Mouse (Mus musculus): ENCODE results near the gene B130006D01Rik. TPM values are rescaled to one million over a fixed set of nuclear protein-coding genes. Genes with fewer than 3 reads are reported as not detected.

B130006D01Rik gene
- polyA plus RNA-seq (2014; fragmentation: Illumina TruSeq; extraction: RNeasy Lipid Tissue Mini Kit (QIAGEN cat#74804); ENCODE audit: low read depth, low replicate concordance), result 0.22 TPM

DNA sequence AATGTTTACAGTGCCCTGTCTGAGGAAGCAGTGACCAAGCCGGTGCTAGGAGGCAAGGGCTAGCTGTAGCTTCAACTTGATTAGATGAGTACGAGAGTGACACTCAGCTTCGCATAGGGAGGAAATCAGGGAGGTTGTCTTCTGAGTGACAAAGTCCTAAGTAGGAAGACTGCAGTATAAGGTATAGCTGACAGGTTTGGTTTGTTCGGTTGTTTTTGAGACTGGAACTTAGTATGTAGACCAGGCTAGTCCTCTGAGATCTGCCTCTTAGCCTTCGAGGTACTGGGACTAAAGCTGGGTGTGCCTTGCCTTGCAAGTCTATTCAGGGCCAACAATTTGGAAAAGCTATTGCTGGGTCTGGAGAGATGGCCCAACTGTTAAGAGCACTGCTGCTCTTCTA, at the start of gene B130006D01Rik:
Gene B130006D01Rik, plus strand, starts transcription at position 301 of the 400 bp plus-strand sequence.

DNA sequence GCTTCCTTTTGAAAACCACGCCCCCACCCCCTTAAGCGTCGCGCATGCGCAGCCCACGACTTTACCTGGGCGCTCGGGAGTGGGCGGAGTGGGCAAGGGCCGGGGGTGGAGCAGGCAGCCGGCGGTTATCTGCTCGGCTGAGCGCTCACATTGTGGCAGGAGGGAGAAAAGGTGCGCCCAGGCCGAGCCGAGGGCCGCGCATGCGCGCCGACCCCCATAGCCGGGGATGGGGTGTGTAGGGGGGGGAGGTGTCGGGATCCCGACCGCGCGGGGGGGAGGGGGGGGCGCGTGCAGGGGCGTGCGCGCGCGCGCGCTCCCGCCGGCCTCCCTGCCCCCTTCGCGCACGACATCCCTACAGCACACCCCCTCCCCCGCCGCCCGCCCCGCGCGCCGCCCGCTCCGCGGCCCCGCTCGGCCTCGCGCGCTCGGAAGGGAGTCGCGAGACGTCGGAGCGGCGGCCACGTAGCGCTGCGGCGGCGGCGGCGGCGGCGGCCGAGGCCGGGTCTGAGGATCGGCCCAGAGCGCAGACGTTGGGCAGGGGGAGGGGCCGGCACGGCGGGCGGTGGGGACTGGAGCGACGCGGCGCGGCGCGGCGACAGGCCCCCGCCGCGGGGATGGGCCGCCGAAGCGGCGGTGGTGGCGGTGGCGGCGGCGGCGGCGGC, 10.7 kb upstream of the B130006D01Rik start, which contains the start of gene Zfp652:
Gene Zfp652, plus strand, starts transcription at position 111 of the 662 bp plus-strand sequence.

Other genes with a start within 250 kb of the B130006D01Rik start
- not detected for gene Nxph3, start 209.0 kb upstream of the B130006D01Rik start, polyA plus RNA-seq (2014; fragmentation: Illumina TruSeq; extraction: RNeasy Lipid Tissue Mini Kit (QIAGEN cat#74804); ENCODE audit: low read depth, low replicate concordance)
- gene Ngfr, start 135.9 kb upstream of the B130006D01Rik start, polyA plus RNA-seq (2014; fragmentation: Illumina TruSeq; extraction: RNeasy Lipid Tissue Mini Kit (QIAGEN cat#74804); ENCODE audit: low read depth, low replicate concordance), result 0.47 TPM
- gene Phb, start 56.6 kb upstream of the B130006D01Rik start, polyA plus RNA-seq (2014; fragmentation: Illumina TruSeq; extraction: RNeasy Lipid Tissue Mini Kit (QIAGEN cat#74804); ENCODE audit: low read depth, low replicate concordance), result 5.2 TPM
- gene Zfp652, start 10.9 kb upstream of the B130006D01Rik start, polyA plus RNA-seq (2014; fragmentation: Illumina TruSeq; extraction: RNeasy Lipid Tissue Mini Kit (QIAGEN cat#74804); ENCODE audit: low read depth, low replicate concordance), result 27.3 TPM
- gene Phospho1, start 100.9 kb downstream of the B130006D01Rik start, polyA plus RNA-seq (2014; fragmentation: Illumina TruSeq; extraction: RNeasy Lipid Tissue Mini Kit (QIAGEN cat#74804); ENCODE audit: low read depth, low replicate concordance), result 0.28 TPM
- gene Gngt2, start 113.6 kb downstream of the B130006D01Rik start, polyA plus RNA-seq (2014; fragmentation: Illumina TruSeq; extraction: RNeasy Lipid Tissue Mini Kit (QIAGEN cat#74804); ENCODE audit: low read depth, low replicate concordance), result 3.2 TPM
- 0.47 TPM for gene Abi3, start 118.9 kb downstream of the B130006D01Rik start, polyA plus RNA-seq (2014; fragmentation: Illumina TruSeq; extraction: RNeasy Lipid Tissue Mini Kit (QIAGEN cat#74804); ENCODE audit: low read depth, low replicate concordance)
- 194 TPM for gene B4galnt2, start 191.3 kb downstream of the B130006D01Rik start, polyA plus RNA-seq (2014; fragmentation: Illumina TruSeq; extraction: RNeasy Lipid Tissue Mini Kit (QIAGEN cat#74804); ENCODE audit: low read depth, low replicate concordance)

Measured in sigmoid colon, adult 10 weeks (tissue).